ENCODE assay signal across 8 mouse cellular contexts in the genomic region with DNA sequence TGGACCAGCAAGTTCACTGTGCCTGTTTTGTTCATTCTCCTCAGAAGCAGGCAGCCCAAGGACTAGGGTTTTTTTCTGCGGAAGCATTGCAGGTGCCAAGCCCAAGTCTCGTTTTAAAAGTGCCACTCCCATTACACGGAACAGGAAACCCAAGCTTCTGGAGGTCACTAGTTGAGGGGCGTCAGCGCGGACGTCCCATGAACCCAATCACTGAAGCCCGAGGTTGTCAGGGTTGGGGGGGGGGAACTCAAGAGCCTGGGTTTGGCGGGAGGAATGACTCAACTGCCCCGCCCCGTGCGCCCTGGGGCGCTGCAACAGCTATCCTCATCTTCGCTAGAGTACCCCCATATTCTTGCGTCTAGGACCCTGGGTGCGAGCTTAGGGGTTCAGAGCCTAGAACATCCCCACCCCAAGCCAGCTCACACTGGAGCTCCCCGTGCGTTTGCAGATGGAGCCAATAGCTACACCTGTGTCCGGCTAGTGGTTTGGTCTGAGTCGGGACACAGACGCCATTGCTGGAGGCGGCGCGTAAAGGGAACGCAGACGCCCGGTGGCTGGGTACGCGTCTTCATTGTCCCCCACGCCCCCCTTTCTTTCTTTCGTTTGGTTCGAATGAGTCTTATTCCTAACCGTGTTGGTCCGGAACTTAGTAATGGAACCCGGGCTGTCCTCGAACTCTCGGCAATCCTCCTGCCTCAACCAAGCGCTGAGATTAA. TPM values are rescaled to one million over a fixed set of nuclear protein-coding genes. Genes with fewer than 3 reads are reported as not detected.
DNase-seq lines count a peak whose midpoint lies in the region; ATAC-seq and TF ChIP-seq lines count a peak whose summit lies in the region.

No protein-coding gene starts in this region.

- peak overlapping the region; percentile 90 for H3K4me2 ChIP-seq in forebrain, embryonic 11.5 days (ENCODE audit: low read depth, low read length, severe bottlenecking)

- H3K4me1 ChIP-seq in MEL (ENCODE audit: control insufficient read depth in 1 of 2, insufficient read depth in 2 of 2, low read length in 2 of 2), result peaks cover 0 to 5% of the 10 kb centered on the region in 2 experiments; a peak in 1 of 4 replicates
- peaks cover 6% of the 10 kb centered on the region; the same call in 1 of the 2 replicates for H3K4me1 ChIP-seq in forebrain, embryonic 11.5 days (replicated peaks; ENCODE audit: control insufficient read depth, insufficient read depth, low read length)

- WGBS in forebrain, embryonic 11.5 days, result under 1% methylated on average over 38 of the region's 38 CpGs
- 1% methylated on average over 38 of the region's 38 CpGs for WGBS in macrophage (ENCODE audit: missing documents)

- TF ChIP-seq CTCF in MEL (IDR thresholded peaks at IDR 0.05 in 2 of 3, conservative IDR thresholded peaks at IDR 0.05 in 1 of 3; ENCODE audit: control insufficient read depth in 1 of 3, insufficient read depth in 1 of 3, low read depth in 2 of 3, low read length in 3 of 3, poor library complexity in 1 of 3, severe bottlenecking in 1 of 3), result no peak

- TF ChIP-seq RAD21 in MEL (IDR thresholded peaks at IDR 0.05; ENCODE audit: low read depth, low read length), result no peak

- DNase-seq in MEL (ENCODE audit: low read depth, low spot score), result peak; percentile 95
- peak; percentile 69 for DNase-seq in c-Kit-positive CD71-positive TER-119-negative erythroid progenitor cells, embryonic 14.5 days (ENCODE audit: low read depth)
- DNase-seq in forebrain, embryonic 11.5 days (ENCODE audit: low spot score), result peak; percentile 76
- peak; percentile 65 to 76 for DNase-seq in heart, postnatal 36 days
- DNase-seq in layer of hippocampus, adult 9-11 months, result peak; percentile 46
- DNase-seq in retina, postnatal 1 day, result peak; percentile 63
- peak; percentile 72 to 74 for DNase-seq in urinary bladder, postnatal 36 days (ENCODE audit: low spot score in 2 of 2)

- intact Hi-C loops in heart, postnatal 36 days (cut with DNase I), result loop anchor here (2.0 kb wide), 2 partner anchors 55 to 65 kb away; a partner anchor contains a TSS

- H3K27ac ChIP-seq in MEL (ENCODE audit: control insufficient read depth, low read depth, low read length) (peak overlapping the region; percentile 99), macrophage (peak overlapping the region; percentile 99)
- no peak overlapping the region for H3K27ac ChIP-seq in forebrain, embryonic 11.5 days (ENCODE audit: low read depth, low read length)

- H3K9me3 ChIP-seq in MEL (replicated peaks; ENCODE audit: insufficient read depth, low read length), result no peaks in the 10 kb centered on the region
- no peaks in the 10 kb centered on the region for H3K9me3 ChIP-seq in forebrain, embryonic 11.5 days (ENCODE audit: control insufficient read depth, low read length)

- peak; percentile 52 to 78 for TF ChIP-seq POLR2A in MEL (IDR thresholded peaks at IDR 0.05; ENCODE audit: control insufficient read depth in 1 of 2, insufficient read depth in 1 of 2, low read depth in 1 of 2, low read length in 2 of 2, poor library complexity in 1 of 2)

- H3K4me3 ChIP-seq in MEL (ENCODE audit: control insufficient read depth in 1 of 2, insufficient read depth in 1 of 2, low read depth in 2 of 2, low read length in 2 of 2) (peak overlapping the region; percentile 74), macrophage (ENCODE audit: inconsistent target) (peak overlapping the region; percentile 65)
- peak overlapping the region; percentile 48 for H3K4me3 ChIP-seq in forebrain, embryonic 11.5 days (ENCODE audit: low read depth, low read length)

- TF ChIP-seq EP300 in MEL (IDR thresholded peaks at IDR 0.05; ENCODE audit: low read depth in 1 of 2, low read length in 2 of 2), result no peak; a peak in 1 of 4 replicates

- H3K27me3 ChIP-seq in MEL (ENCODE audit: control insufficient read depth in 1 of 2, insufficient read depth in 2 of 2, low read length in 2 of 2), result no peaks in the 10 kb centered on the region
- no peaks in the 10 kb centered on the region for H3K27me3 ChIP-seq in forebrain, embryonic 11.5 days (ENCODE audit: control insufficient read depth, insufficient read depth, low read length)

- H3K79me2 ChIP-seq in MEL (ENCODE audit: control insufficient read depth, insufficient read depth, low read length, poor library complexity) (peaks cover 6% of the 10 kb centered on the region; the same call in 1 of the 2 replicates), macrophage (ENCODE audit: inconsistent target) (no peaks in the 10 kb centered on the region)

- ATAC-seq in forebrain, embryonic 11.5 days (replicated peaks; ENCODE audit: low FRiP score), result peak; percentile 57

- H3K36me3 ChIP-seq in MEL (ENCODE audit: control insufficient read depth in 1 of 2, insufficient read depth in 2 of 2, low read length in 2 of 2), result peaks cover 0 to 6% of the 10 kb centered on the region in 2 experiments; a peak in 2 of 4 replicates
- H3K36me3 ChIP-seq in forebrain, embryonic 11.5 days (ENCODE audit: control insufficient read depth, insufficient read depth, low read length), result no peaks in the 10 kb centered on the region
- no peaks in the 10 kb centered on the region for H3K36me3 ChIP-seq in macrophage (ENCODE audit: inconsistent target)

- H3K9ac ChIP-seq in MEL (ENCODE audit: control insufficient read depth, low read depth, low read length, poor library complexity, severe bottlenecking), result peak overlapping the region; percentile 96
- peak overlapping the region; percentile 64 for H3K9ac ChIP-seq in forebrain, embryonic 11.5 days (ENCODE audit: low read length)

TF ChIP-seq in MEL, 35 proteins besides CTCF, POLR2A, EP300 and RAD21:
- TF ChIP-seq E2F4 (IDR thresholded peaks at IDR 0.05; ENCODE audit: borderline replicate concordance, low read depth, low read length), result peak; percentile 94
- 0 out of 2 replicates have a peak, but pooled peaks have one; percentile 16 for TF ChIP-seq USF1 (IDR thresholded peaks at IDR 0.05; ENCODE audit: low read depth, low read length)
- peak; percentile 65; the same call in 1 of the 2 replicates for TF ChIP-seq POLR2AphosphoS2 (IDR thresholded peaks at IDR 0.05; ENCODE audit: low read length)
- peak; percentile 57 for TF ChIP-seq MXI1 (IDR thresholded peaks at IDR 0.05; ENCODE audit: low read depth, low read length)
- no peak for TF ChIP-seq RCOR1 (IDR thresholded peaks at IDR 0.05; ENCODE audit: low read depth, low read length)
- peak; percentile 63; the same call in 1 of the 2 replicates for TF ChIP-seq ELF1 (IDR thresholded peaks at IDR 0.05; ENCODE audit: low read depth, low read length)
- peak; percentile 65 for TF ChIP-seq MAZ (IDR thresholded peaks at IDR 0.05; ENCODE audit: low read depth, low read length)
- peak; percentile 71; the same call in 1 of the 2 replicates for TF ChIP-seq HCFC1 (IDR thresholded peaks at IDR 0.05; ENCODE audit: low read depth, low read length)
- TF ChIP-seq NELFE (IDR thresholded peaks at IDR 0.05; ENCODE audit: low read depth, low read length), result peak; percentile 44; the same call in 1 of the 2 replicates
- peak; percentile 57; the same call in 1 of the 2 replicates for TF ChIP-seq MYC (IDR thresholded peaks at IDR 0.05; ENCODE audit: low read depth, low read length)
- TF ChIP-seq TBP (IDR thresholded peaks at IDR 0.05; ENCODE audit: low read depth, low read length), result peak; percentile 74
- TF ChIP-seq GATA1 (IDR thresholded peaks at IDR 0.05; ENCODE audit: low read depth, low read length), result no peak
- no peak for TF ChIP-seq MEF2A (IDR thresholded peaks at IDR 0.05; ENCODE audit: extremely low read depth, insufficient replicate concordance, low read depth, low read length, poor library complexity, severe bottlenecking)
- no peak for TF ChIP-seq MYB (IDR thresholded peaks at IDR 0.05; ENCODE audit: low read depth, low read length)
- peak; percentile 61 for TF ChIP-seq ETS1 (IDR thresholded peaks at IDR 0.05; ENCODE audit: low read depth, low read length)
- TF ChIP-seq CHD1 (IDR thresholded peaks at IDR 0.05; ENCODE audit: low read depth, low read length), result peak; percentile 78; the same call in 1 of the 2 replicates
- TF ChIP-seq ZNF384 (IDR thresholded peaks at IDR 0.05; ENCODE audit: low read depth, low read length), result peak; percentile 63
- no peak for TF ChIP-seq JUND (IDR thresholded peaks at IDR 0.05; ENCODE audit: low read depth, low read length)
- TF ChIP-seq BHLHE40 (IDR thresholded peaks at IDR 0.05; ENCODE audit: borderline replicate concordance, low read depth, low read length), result peak; percentile 57; the same call in 1 of the 2 replicates
- TF ChIP-seq ZMIZ1 (IDR thresholded peaks at IDR 0.05; ENCODE audit: low read depth, low read length), result peak; percentile 86
- no peak for TF ChIP-seq SMC3 (IDR thresholded peaks at IDR 0.05; ENCODE audit: low read depth, low read length)

RNA-seq across cellular contexts. Expression of a gene that starts 56.1 kb away (rescaled TPM):
- total RNA-seq in MEL (2012; rRNA removed), result 307 and 316 TPM in 2 replicates
- 100 to 1,000 TPM; 228 to 778 TPM for polyA plus RNA-seq in MEL (2012; ENCODE audit: insufficient read depth in 1 of 2, insufficient read length in 2 of 2, low read depth in 1 of 2, low replicate concordance in 2 of 2, missing spikeins in 1 of 2)
- polyA plus RNA-seq in forebrain, embryonic 11.5 days (2014; fragmentation: Nextera tagmentation; extraction: Ambion mirVana), result 510 and 536 TPM in 2 replicates
- 100 to 1,000 TPM; 115 to 118 TPM for total RNA-seq in heart, postnatal 36 days (2021)
- total RNA-seq in macrophage (2018; cell fraction: chromatin; rRNA removed), result 10 to 100 TPM; 35.9 to 97.8 (median 63.4) TPM
- 100 to 1,000 TPM; 120 to 186 (median 145) TPM for total RNA-seq in macrophage (2018; cell fraction: cytosol; rRNA removed)
- 10 to 100 TPM; 28.8 to 97.5 (median 66.8) TPM for total RNA-seq in macrophage (2018; cell fraction: nucleus; rRNA removed)
- 69.0 to 118 TPM (median 86.1 TPM) in 3 replicates for polyA plus RNA-seq in macrophage (2018)
